Mouse (Mus musculus): Measurements from ENCODE around the gene Dapp1.
A peak's percentile ranks its signal among the peaks of the same experiment; 100 is the strongest.
"Not testable (repeated sequence)": the region's sequence is repeated elsewhere in the genome, so short reads cannot be mapped to it uniquely, and the experiment has no call there.

Dapp1 gene

GRCm38 (mm10) chr3:137954256-137954916 lies 27.0 kb downstream of the Dapp1 start:
- DNase-seq (ENCODE audit: low spot score), result peak; percentile 67

DNA sequence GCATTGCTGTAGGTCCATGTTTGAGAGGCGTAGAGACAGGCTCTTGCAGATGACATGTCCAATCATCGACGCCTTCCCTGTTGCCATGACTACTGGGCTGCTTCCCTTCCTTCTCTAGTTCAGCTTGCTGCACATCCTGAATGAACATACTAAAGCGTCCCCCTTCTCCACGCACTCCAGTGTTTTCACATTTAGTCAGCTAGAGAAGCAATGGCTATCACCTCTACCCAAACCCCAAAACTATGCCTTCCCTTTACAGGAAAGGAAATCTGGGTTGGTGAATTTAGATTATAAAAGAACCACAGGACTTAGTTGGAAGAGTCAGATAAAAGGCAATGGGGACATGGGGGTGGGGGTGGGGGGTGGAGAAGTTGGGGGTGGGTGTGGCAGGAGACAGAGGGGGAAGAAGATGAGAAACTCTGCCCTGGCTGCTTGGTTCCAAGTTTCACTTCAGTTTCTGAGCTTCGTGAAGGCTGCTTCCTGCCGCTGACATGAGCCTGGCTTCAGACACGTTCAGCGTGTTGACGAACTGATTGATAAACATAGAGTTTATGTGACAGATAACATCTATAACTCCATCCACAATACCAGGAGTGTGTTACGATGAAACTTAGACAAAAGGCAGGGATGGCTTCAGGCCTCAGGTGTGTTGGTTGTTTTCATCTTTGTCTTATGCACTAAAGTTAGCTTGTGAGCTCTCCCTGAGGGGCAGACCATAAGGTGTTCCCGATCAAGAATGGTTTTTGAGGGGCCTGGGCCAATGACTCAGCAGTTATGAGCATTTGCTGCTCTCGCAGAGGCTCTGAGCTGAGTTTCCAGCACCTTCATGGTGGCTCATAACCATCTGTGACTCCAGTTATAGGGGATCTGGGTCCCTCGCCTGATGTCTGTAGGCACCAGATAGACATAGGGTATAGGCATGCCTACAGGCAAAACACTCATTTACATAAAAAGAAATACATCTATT lies 28.1 kb downstream of the Dapp1 start:
- DNase-seq (ENCODE audit: low spot score), result peak; percentile 75

- DNase-seq (ENCODE audit: low spot score), result peak; percentile 77
Measured at GRCm38 (mm10) chr3:137952225-137952913, 29.0 kb downstream of the Dapp1 start.

- peak; percentile 12 for DNase-seq (ENCODE audit: low spot score)
Measured at GRCm38 (mm10) chr3:137951819-137952218, 29.5 kb downstream of the Dapp1 start.

GRCm38 (mm10) chr3:137951302-137951701 lies 30.0 kb downstream of the Dapp1 start:
- DNase-seq (ENCODE audit: low spot score), result not testable (repeated sequence)

- no peak for DNase-seq (ENCODE audit: low spot score)
Measured at GRCm38 (mm10) chr3:137950191-137950885, 31.0 kb downstream of the Dapp1 start.

DNA sequence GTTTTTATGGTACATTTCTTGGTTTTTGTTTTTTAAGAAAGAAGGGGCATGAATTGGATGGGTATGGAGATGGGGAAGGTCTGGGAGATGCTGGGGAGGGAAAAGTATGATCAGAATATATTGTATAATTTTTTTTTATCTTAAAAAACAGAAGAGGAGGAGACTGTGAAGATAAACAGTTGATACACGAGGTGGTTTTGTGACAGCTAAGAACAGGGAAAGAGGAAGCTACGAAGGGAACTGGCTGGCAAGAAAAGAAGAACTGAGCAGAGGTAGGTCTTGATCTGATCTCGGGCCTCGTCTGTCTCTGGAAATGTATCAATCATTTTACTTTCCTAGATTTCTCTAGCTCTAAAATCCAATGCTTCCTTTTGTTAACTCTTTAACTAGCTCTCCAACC lies 33.8 kb downstream of the Dapp1 start:
- no peak for DNase-seq (ENCODE audit: low spot score)

GRCm38 (mm10) chr3:137946827-137947226 lies 34.5 kb downstream of the Dapp1 start:
- DNase-seq (ENCODE audit: low spot score), result no peak

DNA sequence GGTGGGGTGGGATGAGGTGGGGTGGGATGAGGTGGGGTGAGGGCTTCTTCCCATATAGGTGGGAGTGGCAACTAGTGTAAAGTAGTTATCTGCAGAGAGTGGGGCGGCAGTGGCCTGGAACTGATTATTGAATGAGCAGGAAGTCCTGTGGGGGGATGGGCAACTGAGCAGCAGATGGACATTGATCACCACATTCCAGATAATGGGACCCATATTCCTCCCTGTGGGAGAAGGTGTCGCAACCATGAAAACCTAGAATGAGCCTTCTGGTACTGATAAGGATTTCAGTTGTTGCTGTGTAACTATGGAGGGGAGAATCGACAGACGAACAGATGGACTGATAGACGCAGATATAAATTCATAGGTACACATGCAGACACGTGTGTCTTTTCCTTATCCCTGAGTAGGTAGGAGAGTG lies 37.6 kb downstream of the Dapp1 start:
- DNase-seq (ENCODE audit: low spot score), result no peak

DNA sequence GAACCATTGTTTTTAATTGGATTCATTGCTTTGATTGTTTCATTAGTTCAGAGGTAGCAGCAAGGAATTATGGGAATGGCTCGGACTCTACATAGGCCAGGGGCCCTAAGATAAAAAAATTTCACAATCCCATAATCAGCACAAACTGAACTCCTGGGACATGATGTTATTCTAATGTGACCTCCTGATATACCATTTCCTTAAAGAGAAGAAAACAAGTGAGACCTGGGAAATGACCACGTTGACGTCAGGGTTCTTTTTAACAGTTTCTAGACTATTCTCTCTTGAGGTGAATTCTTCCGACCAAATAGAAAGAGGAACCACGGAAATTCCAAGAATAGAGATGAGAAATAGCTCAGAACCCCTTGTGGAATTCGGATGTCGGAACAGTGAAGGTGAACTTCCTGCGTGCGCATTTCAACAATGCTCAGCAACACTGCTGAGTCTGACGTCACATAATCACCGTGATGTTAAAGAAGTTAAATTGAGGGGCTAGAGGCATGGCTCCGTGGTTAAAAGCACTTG lies 39.2 kb downstream of the Dapp1 start:
- no peak for DNase-seq (ENCODE audit: low spot score)

- no peak for DNase-seq (ENCODE audit: low spot score)
Measured at GRCm38 (mm10) chr3:137941555-137941954, 39.8 kb downstream of the Dapp1 start.

- peak; percentile 68 for DNase-seq (ENCODE audit: low spot score)
Measured at GRCm38 (mm10) chr3:137940757-137941156, 40.6 kb downstream of the Dapp1 start.

DNA sequence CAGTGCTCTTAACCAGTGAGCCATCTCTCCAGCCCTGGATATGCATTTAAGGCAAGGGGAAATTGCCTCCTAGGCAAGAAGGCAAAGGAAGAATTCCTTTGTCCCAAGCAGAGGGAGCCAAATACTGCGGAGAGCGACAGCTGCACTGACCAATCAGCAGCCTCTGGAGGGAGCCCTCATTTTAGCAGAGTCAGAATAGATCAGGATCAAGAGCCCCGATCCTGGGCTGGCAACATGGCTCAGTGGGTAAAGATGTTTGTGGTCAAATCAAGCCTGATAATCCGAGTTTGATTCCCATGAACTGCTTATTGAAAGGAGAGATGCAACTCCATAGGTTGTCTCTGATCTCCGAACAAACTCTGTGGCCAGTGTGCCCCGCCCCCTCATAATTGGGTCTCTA lies 42.7 kb downstream of the Dapp1 start:
- DNase-seq (ENCODE audit: low spot score), result no peak

GRCm38 (mm10) chr3:137936541-137936940 lies 44.8 kb downstream of the Dapp1 start:
- DNase-seq (ENCODE audit: low spot score), result peak; percentile 66

GRCm38 (mm10) chr3:137935570-137936525 lies 45.5 kb downstream of the Dapp1 start:
- DNase-seq (ENCODE audit: low spot score), result no peak

GRCm38 (mm10) chr3:137933986-137934385 lies 47.4 kb downstream of the Dapp1 start:
- DNase-seq (ENCODE audit: low spot score), result no peak

DNA sequence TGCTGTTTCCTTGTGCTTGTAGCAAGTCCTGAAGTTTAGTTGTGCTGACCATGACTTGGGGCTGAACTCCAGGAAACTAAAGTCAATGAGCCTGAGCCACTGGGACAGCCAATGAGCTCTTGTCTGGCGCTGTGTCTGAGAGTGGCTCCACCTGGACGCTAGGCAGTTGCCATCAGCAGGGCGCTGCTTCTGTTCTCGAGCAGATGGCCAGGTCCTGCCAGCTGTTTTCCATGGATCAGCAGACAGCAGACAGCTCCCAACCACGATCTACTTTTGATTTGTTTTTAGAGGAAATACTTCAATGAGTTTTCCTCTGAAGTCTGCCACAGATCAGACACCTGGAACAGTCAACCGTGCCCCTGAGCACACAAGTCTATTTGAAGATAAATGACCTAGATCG lies 48.6 kb downstream of the Dapp1 start:
- no peak for DNase-seq (ENCODE audit: low spot score)

GRCm38 (mm10) chr3:137929940-137930339 lies 51.4 kb downstream of the Dapp1 start:
- no peak for DNase-seq (ENCODE audit: low spot score)

GRCm38 (mm10) chr3:137927010-137927409 lies 54.3 kb downstream of the Dapp1 start:
- DNase-seq (ENCODE audit: low spot score), result no peak

GRCm38 (mm10) chr3:137920594-137920993 lies 60.8 kb downstream of the Dapp1 start:
- DNase-seq (ENCODE audit: low spot score), result no peak

Data from MN1 (cell line).